Mouse (Mus musculus) liver, embryonic 11.5 days (tissue): ENCODE measurements around the gene Prkca. TPM values are rescaled to one million over a fixed set of nuclear protein-coding genes. Genes with fewer than 3 reads are reported as not detected.

Source experiments
- ATAC-seq: fragments of 200-750 bp; cut with Nextera tagmentation; replicated peaks from 2 replicates; pipeline ENCODE4 v1.8.0; 2017; ENCODE audit warnings: moderate number of reproducible peaks, mild to moderate bottlenecking, moderate TSS enrichment, moderate library complexity; ENCODE audit not compliant: low FRiP score
- DNase-seq: peaks from one replicate; pipeline ENCODE4 v3.0.0-alpha.2; 2017; ENCODE audit warnings: low spot score
- H3K27ac ChIP-seq: fragments of 300-500 bp; sonication (generic); 2 replicates; pipeline ENCODE4 v1.5.1; 2014; ENCODE audit warnings: mild to moderate bottlenecking, low read depth, low read length, control low read depth
- H3K27me3 ChIP-seq: fragments of 300-500 bp; sonication (generic); replicated peaks from 2 replicates; pipeline ENCODE4 v1.6.1; 2014; ENCODE audit warnings: low read length, mixed read lengths; ENCODE audit not compliant: control insufficient read depth, insufficient read depth
- H3K36me3 ChIP-seq: fragments of 300-500 bp; sonication (generic); 2 replicates; pipeline ENCODE4 v1.6.1; 2014; ENCODE audit warnings: mild to moderate bottlenecking, low read length, moderate library complexity, mixed read lengths; ENCODE audit not compliant: control insufficient read depth, insufficient read depth
- H3K4me1 ChIP-seq: fragments of 300-500 bp; sonication (generic); replicated peaks from 2 replicates; pipeline ENCODE4 v1.6.1; 2014; ENCODE audit warnings: low read length, mixed read lengths; ENCODE audit not compliant: control insufficient read depth, insufficient read depth
- H3K4me2 ChIP-seq: fragments of 300-500 bp; sonication (generic); 2 replicates; pipeline ENCODE4 v1.6.1; 2014; ENCODE audit warnings: mild to moderate bottlenecking, control low read depth, moderate library complexity
- H3K4me3 ChIP-seq: fragments of 300-500 bp; sonication (generic); 2 replicates; pipeline ENCODE4 v1.5.1; 2014; ENCODE audit warnings: low read depth, low read length, control low read depth
- H3K9ac ChIP-seq: fragments of 300-500 bp; sonication (generic); 2 replicates; pipeline ENCODE4 v1.6.1; 2014; ENCODE audit warnings: low read depth, low read length, control low read depth
- H3K9me3 ChIP-seq: fragments of 300-500 bp; sonication (generic); 2 replicates; pipeline ENCODE4 v1.6.1; 2016; ENCODE audit warnings: low read length, inconsistent platforms, mixed read lengths; ENCODE audit not compliant: control insufficient read depth
- WGBS: fragments of 180-500 bp; shearing (Covaris S2); extraction: QIAGEN DNeasy Blood & Tissue Kit; methylation state at CpG from one replicate; pipeline ENCODE4 v1.1.7; 2014; 5-methylcytosine and 5-hydroxymethylcytosine counted together
- polyA plus RNA-seq: library from polyadenylated mRNA; unstranded; fragments of >200 nt; fragmentation: Nextera tagmentation; extraction: Ambion mirVana; gene quantifications from 2 replicates; pipeline ENCODE4 v1.2.1, GENCODE M21; 2014

Gene Prkca
- polyA plus RNA-seq, 1 experiment from 2014 or later = 12.4 TPM

GRCm38 (mm10) chr11:108028398-108028797 lies 315.3 kb downstream of the Prkca start:
- 52% methylated on average over 12 of the region's 12 CpGs for WGBS
- no peaks in the 10 kb centered on the region for H3K4me1 ChIP-seq
- no peak for ATAC-seq
- no peaks in the 10 kb centered on the region for H3K27me3 ChIP-seq
- no peak overlapping the region for H3K4me3 ChIP-seq
- no peak overlapping the region for H3K27ac ChIP-seq
- H3K9ac ChIP-seq = no peak overlapping the region
- H3K9me3 ChIP-seq = no peaks in the 10 kb centered on the region
- H3K36me3 ChIP-seq = no peaks in the 10 kb centered on the region
- no peak for DNase-seq
- no peak overlapping the region for H3K4me2 ChIP-seq

GRCm38 (mm10) chr11:108025726-108026425 lies 317.9 kb downstream of the Prkca start:
- H3K4me3 ChIP-seq = no peak overlapping the region
- no peak overlapping the region for H3K27ac ChIP-seq
- no peak overlapping the region for H3K9ac ChIP-seq
- WGBS = 72% methylated on average over 7 of the region's 7 CpGs
- H3K36me3 ChIP-seq = no peaks in the 10 kb centered on the region
- DNase-seq = no peak
- no peaks in the 10 kb centered on the region for H3K4me1 ChIP-seq
- ATAC-seq = 0 out of 2 replicates have a peak, but pooled peaks have one; percentile 26
- H3K4me2 ChIP-seq = no peak overlapping the region
- no peaks in the 10 kb centered on the region for H3K27me3 ChIP-seq
- H3K9me3 ChIP-seq = no peaks in the 10 kb centered on the region

- no peak overlapping the region for H3K4me3 ChIP-seq
- ATAC-seq (no peak), DNase-seq (no peak)
- 61% methylated on average over 14 of the region's 14 CpGs for WGBS
- H3K9me3 ChIP-seq = no peaks in the 10 kb centered on the region
- no peaks in the 10 kb centered on the region for H3K36me3 ChIP-seq
- no peaks in the 10 kb centered on the region for H3K27me3 ChIP-seq
- H3K4me2 ChIP-seq = no peak overlapping the region
- H3K4me1 ChIP-seq = no peaks in the 10 kb centered on the region
- no peak overlapping the region for H3K27ac ChIP-seq
- H3K9ac ChIP-seq = no peak overlapping the region
Measured at GRCm38 (mm10) chr11:108023188-108023587, 320.5 kb downstream of the Prkca start.

GRCm38 (mm10) chr11:108020889-108021288 lies 322.8 kb downstream of the Prkca start:
- 87% methylated on average over 3 of the region's 3 CpGs for WGBS
- DNase-seq (no peak), ATAC-seq (no peak)
- no peaks in the 10 kb centered on the region for H3K36me3 ChIP-seq
- H3K4me1 ChIP-seq = no peaks in the 10 kb centered on the region
- H3K27me3 ChIP-seq = no peaks in the 10 kb centered on the region
- H3K9me3 ChIP-seq = no peaks in the 10 kb centered on the region
- no peak overlapping the region for H3K27ac ChIP-seq
- H3K4me2 ChIP-seq = no peak overlapping the region
- no peak overlapping the region for H3K9ac ChIP-seq
- no peak overlapping the region for H3K4me3 ChIP-seq

GRCm38 (mm10) chr11:108015284-108015683 lies 328.4 kb downstream of the Prkca start:
- WGBS = 39% methylated on average over 5 of the region's 5 CpGs
- Histone ChIP-seq H3K27me3 (no peaks in the 10 kb centered on the region), H3K4me3 (no peak overlapping the region), H3K9me3 (no peaks in the 10 kb centered on the region), H3K9ac (no peak overlapping the region), H3K4me1 (no peaks in the 10 kb centered on the region), H3K36me3 (no peaks in the 10 kb centered on the region), H3K4me2 (no peak overlapping the region), H3K27ac (no peak overlapping the region)
- no peak for ATAC-seq
- DNase-seq = no peak

- H3K4me1 ChIP-seq = no peaks in the 10 kb centered on the region
- no peaks in the 10 kb centered on the region for H3K9me3 ChIP-seq
- ATAC-seq = no peak
- H3K4me2 ChIP-seq = no peak overlapping the region
- no peak overlapping the region for H3K9ac ChIP-seq
- WGBS = 71% methylated on average over 5 of the region's 5 CpGs
- H3K27ac ChIP-seq = no peak overlapping the region
- no peaks in the 10 kb centered on the region for H3K36me3 ChIP-seq
- no peak overlapping the region for H3K4me3 ChIP-seq
- no peaks in the 10 kb centered on the region for H3K27me3 ChIP-seq
- no peak for DNase-seq
Measured at GRCm38 (mm10) chr11:108013390-108013789, 330.3 kb downstream of the Prkca start.

GRCm38 (mm10) chr11:108010465-108010864 lies 333.3 kb downstream of the Prkca start:
- no peaks in the 10 kb centered on the region for H3K27me3 ChIP-seq
- no peaks in the 10 kb centered on the region for H3K4me1 ChIP-seq
- WGBS = 79% methylated on average over 4 of the region's 4 CpGs
- no peak overlapping the region for H3K4me2 ChIP-seq
- H3K9me3 ChIP-seq = no peaks in the 10 kb centered on the region
- ATAC-seq = no peak
- no peaks in the 10 kb centered on the region for H3K36me3 ChIP-seq
- no peak overlapping the region for H3K4me3 ChIP-seq
- no peak overlapping the region for H3K9ac ChIP-seq
- no peak for DNase-seq
- H3K27ac ChIP-seq = no peak overlapping the region

- no peaks in the 10 kb centered on the region for H3K36me3 ChIP-seq
- 0 out of 2 replicates have a peak, but pooled peaks cover 4% of the 10 kb centered on the region for H3K4me1 ChIP-seq
- H3K27ac ChIP-seq = no peak overlapping the region
- no peaks in the 10 kb centered on the region for H3K9me3 ChIP-seq
- H3K4me3 ChIP-seq = no peak overlapping the region
- peak; percentile 54; the same call in 1 of the 2 replicates for ATAC-seq
- H3K27me3 ChIP-seq = no peaks in the 10 kb centered on the region
- DNase-seq = no peak
- H3K4me2 ChIP-seq = no peak overlapping the region
- 44% methylated on average over 3 of the region's 3 CpGs for WGBS
- H3K9ac ChIP-seq = no peak overlapping the region
Measured at GRCm38 (mm10) chr11:107998891-107999290, 344.8 kb downstream of the Prkca start.
